ENCODE assay signal across 14 mouse cellular contexts in the genomic region with DNA sequence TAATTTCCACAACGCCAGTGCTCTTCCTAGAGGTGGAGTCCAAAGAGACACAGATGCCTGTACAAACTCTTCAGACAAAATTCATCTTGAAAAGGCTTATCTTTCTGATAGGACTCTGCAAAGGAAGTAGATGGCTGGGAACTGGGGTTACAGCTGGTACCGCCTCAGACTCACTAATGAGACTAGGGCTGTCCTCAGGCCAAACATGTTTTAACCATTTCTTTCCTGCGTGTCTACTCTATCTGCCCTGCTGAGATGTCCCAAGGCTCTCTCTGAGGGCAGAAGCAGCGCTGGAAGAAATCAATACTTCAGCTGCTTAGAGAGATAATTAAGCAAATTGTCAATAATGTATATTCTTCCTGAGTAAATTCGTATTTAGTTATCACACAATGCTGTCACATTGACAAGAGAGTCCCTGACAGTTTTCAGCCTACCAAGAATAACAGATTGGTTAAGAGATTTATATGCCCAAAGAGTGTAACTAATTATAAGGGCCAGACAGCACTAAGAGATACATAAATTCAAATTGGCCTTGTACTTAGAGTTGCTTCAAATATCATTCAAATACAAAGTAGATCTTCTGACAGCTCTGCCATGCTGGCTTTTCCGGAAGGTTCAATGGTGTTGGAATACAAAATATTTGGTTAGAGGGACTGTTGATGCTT.
"Had no signal": no experiment of that assay in that cellular context is flagged by ENCODE, and none has a peak within 500 bp of the region (broad histone marks: within the 10 kb centered on the region; RNA-seq: fewer than 3 reads in every experiment).

No protein-coding gene starts in this region.

- DNase-seq: kidney, adult 9 months; kidney, postnatal 36 days; left cerebral cortex, postnatal 4 days; lung, adult 18-20 months; right cerebral cortex, postnatal 14 days; thymus, adult 2 months; thymus, postnatal 36 days had no signal

- H3K27me3 ChIP-seq: limb, embryonic 13.5 days; neural tube, embryonic 15.5 days; stomach, embryonic 15.5 days had no signal

- H3K4me2 ChIP-seq: limb, embryonic 13.5 days; neural tube, embryonic 15.5 days; stomach, embryonic 15.5 days had no signal

- H3K36me3 ChIP-seq: limb, embryonic 13.5 days; neural tube, embryonic 15.5 days; stomach, embryonic 15.5 days had no signal

- ATAC-seq: inflammation-experienced regulatory T-cells, adult 6 months; intestine, postnatal 0 days had no signal

- H3K9me3 ChIP-seq: limb, embryonic 13.5 days; neural tube, embryonic 15.5 days; stomach, embryonic 15.5 days had no signal

- H3K4me3 ChIP-seq: limb, embryonic 13.5 days; neural tube, embryonic 15.5 days; stomach, embryonic 15.5 days had no signal

- H3K27ac ChIP-seq: kidney, postnatal 0 days; limb, embryonic 13.5 days; liver, embryonic 14.5 days; neural tube, embryonic 15.5 days; stomach, embryonic 15.5 days had no signal

- H3K4me1 ChIP-seq: limb, embryonic 13.5 days; neural tube, embryonic 15.5 days; stomach, embryonic 15.5 days had no signal

- H3K9ac ChIP-seq: limb, embryonic 13.5 days; liver, embryonic 14.5 days; neural tube, embryonic 15.5 days; stomach, embryonic 15.5 days had no signal
